Mouse (Mus musculus) natural killer cell, adult 2 months (primary cell): ENCODE measurements around the gene Lrpprc.

Experiments
- DNase-seq, 2 experiments: peaks; one replicate each; pipeline ENCODE4 v3.0.0; 2022; ENCODE audit warnings: low spot score in 2 of 2

The Lrpprc gene

DNA sequence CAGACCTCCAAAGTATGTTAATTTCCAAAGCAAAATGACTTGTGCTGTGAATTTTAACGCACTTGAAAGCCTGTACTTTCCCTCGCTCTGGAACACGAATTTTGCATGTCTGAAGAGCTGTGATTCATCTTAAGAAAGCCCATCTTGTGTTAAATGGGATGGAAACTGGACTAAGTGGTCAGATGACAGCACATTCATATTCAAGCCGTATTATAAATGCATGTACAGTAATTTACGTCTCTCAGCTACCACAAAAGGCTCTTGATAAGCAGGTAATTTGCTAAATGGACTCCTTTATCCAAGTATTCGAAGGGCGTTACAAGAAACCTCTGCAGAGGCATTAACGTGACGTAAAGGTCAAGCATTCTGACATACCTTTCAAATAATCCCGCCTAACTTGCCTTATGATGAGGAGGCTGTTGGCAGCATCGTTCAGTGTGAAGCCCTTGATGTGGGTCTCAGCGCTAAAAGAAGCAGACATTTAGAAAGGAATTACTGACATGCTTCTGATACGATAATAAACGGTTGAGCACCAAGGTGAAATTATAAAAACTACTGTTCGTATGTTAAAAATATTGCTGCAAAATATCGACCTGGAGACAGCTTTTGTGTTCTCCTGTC is 74.2 kb downstream of the Lrpprc start:
- no peak for DNase-seq

DNA sequence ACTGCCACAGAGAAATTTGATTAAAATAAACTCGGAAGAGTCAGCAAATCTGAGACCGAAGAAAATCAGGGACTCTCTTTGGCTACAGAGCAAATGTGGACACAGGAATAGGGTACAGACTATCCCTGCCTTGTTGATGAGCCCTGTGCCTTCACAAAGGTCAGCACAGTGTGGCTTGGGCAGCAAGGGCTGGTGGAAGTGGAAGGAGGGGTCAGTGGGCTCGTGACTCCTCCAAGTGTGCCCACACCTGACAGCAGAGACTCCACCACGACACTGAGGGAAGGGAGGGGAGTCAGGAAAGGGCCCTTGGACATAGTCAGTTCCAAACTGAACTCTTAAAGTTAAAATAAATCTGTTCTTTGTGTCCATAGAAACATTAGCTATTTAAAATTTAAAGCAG is 75.7 kb downstream of the Lrpprc start:
- no peak for DNase-seq

DNA sequence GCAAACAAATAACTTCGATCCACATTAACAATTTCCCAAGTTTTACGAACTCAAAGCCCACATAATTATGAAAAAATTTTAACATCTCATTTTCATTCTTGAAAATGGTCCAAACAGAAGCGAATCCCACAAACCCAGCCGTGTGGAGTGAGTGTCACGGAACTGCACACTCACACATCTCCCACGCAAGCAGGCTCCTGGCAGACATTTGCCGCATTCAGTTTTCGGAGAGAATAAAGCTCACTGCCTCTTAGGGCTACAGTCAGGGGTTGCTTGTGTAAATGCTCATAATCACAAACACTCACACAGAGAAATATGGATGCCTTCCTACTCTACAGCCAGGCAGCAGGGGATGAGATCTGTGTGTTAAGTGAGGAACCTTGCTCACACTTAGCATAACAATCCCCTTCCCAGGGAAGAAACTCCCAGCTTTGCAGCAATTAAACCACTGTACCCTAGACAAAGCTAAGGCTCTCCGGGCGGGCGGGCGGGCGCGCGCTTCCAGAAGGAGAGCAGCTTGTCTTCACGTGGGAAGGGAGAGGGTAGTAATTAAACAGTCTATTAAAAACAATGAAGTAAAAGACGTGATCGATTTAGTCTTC is 76.9 kb downstream of the Lrpprc start:
- DNase-seq = no peak

DNA sequence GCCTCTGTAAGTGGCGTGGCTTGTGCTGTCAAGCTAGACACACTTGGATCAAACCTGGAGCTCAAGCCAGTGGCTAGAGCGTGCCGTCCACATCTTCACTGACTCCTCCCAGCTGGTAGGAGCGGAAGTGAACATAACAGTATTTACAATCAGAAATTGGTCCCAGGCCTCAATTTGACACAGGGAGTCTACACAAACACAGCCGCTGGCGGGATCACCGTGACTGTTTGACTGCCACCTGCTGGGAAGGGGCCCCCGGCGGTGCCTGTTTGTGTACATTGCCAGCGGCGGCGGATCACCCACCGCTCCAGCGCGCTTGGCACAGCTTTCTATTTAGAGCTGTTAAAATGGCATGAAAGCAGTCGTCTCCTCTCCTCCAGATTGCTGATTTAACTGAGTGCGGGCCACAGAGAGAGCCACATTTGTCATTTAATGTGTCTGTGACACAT is 81.2 kb downstream of the Lrpprc start:
- no peak for DNase-seq

DNA sequence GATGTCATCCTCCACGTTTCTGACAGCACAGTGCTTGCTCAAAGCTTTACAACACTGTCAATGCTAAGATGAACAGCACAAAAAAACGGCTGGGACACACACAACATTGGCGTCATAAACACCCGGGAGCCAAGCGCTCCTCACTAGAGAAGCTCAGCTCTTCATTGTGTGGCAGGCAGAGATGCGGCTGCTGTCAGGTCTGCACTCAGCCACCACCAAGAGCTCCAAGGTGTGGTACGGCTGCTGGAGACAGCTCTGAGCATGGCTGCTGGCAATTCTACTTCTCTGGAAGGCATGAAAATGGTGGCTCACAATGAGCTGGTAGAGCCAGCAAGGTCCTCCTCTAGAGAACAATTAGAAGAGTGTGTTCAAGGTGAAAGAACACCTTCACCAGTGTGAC is 81.8 kb downstream of the Lrpprc start:
- no peak for DNase-seq

DNA sequence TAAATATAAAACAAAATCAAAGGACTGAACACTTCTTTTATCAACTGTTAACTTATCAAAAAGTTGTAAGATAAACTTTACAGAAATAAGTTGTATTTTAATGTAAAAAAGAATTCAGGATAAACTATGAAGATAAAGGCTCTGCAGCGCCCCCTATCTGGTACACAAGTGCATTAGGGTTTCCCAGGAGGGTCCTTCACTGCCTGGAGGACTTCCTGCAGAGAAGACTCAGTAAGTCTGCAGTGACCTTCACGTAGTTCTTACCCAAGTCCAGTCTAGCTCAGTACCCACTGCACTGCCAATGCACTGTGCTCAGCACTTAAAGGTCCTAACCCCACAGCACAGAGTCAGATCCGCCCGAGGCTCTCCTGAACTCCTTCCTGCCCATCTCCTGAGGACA is 83.2 kb downstream of the Lrpprc start:
- DNase-seq = no peak

DNA sequence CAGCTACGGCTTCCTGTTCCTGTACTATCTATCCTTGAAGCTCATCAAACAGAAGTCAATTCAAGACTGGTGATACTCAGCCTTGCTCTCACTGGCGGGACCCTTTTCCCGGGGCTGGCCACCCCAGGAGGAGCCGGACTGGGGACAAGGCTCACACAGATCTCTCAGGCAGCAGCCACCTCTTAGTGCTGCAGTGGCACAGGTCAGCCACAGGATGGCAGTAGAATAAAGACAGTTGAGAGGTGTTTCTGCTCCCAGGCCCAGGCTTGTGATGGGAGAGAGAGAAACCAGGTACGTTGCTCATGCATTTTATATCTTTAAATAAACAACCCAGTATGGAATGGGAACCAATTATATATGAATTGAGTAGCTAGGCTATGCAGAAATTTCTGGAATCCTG is 91.9 kb downstream of the Lrpprc start:
- peak; percentile 5 to 8 for DNase-seq

DNA sequence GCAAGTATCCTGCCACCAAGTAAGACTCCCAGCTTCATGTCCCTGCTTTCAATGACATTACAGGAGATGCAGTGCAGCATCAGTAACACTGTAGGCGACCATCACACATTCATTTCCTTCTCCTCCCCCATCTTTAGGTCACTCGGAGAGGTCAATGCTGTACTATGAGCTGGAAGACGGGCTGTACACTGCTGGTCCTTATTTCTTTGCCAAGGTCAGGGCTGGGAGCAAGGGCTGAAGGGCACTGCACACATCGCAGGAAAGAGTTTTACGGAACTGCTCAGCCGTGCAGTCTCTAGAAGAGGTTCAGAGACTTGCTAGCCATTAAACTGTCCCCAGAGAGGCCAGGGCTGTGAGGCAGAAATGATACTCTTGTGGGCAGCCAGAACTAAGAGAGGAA is 94.1 kb downstream of the Lrpprc start:
- no peak for DNase-seq

DNA sequence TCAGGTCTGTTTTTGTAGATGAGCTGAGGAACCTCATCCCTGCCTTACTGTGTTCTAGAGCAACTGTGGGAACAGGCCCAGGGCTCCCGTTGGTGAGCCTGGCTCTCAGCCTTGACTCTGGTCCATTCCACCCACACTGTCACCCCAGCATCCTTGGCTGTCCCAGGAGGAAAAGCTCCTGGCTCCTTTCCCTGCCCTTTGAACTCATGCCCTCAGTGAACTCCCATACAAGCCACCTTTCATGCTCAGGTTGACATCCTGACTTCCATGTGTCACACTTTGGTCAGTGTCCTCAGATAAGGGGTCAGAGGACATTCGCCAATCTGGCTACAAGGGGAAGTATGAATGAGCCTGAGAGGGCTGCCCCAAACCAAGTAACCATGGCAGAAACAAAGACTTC is 96.8 kb downstream of the Lrpprc start:
- DNase-seq = no peak

DNA sequence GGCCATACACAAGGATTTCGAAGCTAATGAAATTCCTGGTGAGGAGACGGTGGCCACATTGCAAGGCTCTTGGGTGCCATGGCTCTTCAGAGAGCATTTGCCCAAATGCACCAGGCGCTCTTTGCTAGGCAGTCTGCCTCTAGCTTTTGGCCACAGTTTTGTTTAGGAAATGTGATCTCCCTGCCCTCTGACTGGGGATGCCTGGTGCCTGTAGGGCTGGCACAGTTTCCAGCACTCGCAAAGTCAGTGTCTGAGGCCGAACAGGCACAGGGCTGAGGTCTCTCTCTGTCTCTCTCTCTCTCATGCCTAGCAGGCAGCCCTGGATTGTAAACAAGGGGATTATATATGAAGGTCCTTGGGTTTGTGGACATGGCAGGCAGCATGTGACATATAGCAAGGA is 100.5 kb downstream of the Lrpprc start:
- no peak for DNase-seq

DNA sequence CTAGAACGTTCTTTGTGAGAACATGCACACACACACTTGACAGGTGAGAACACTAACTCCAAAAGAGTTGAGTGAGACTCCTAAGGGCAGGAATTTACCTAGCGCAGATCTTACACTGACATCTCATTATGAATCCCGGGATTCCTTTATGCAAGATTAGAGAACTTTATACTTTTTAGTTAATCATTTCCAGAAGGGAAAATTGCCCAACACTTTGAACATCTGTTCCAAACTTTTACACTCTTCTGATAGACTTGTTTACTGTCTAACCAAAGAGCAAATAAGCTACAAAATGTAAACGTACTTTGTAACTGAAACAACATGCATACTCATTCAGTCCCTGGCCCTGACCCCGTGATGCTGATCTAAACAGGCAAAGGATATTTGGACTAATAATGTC is 101.3 kb downstream of the Lrpprc start:
- no peak for DNase-seq

DNA sequence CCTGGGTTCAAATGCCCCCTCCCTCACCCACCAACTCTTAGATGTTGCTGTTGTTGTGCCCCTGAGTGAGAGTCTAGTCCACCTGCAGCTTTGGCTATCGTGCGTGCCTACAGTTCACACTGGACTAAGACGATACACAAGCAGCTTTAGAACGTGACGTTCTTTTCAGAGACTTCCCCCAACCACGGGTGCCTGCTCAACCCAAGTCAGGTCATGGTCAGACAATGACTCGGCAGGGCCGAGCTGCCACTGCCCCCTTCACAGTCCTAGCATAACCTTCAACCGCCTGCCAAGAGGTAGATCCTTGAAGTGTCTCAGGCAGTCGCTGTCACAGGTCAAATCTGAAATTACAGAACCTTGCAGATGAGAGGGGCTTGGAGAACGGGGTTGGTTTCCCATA is 101.8 kb downstream of the Lrpprc start:
- no peak for DNase-seq

DNA sequence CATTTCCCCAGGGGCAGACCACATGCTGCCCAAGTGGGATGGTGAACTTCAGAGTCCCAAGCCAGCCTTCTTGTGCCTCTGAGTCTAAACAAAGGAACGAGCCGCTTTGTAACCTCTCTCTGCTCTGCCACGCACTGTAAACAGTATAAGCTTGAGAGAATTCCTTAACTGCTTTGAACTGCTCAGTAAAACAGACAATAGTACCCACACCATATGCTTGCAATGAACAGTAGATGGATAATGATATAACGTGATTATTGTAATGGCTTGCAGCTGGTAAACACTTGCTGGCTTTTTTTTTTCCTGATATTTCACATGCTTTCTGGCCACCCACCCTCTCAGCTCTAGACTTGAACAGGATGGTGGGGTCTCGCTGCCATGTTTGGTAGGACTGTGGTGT is 102.6 kb downstream of the Lrpprc start:
- DNase-seq = no peak

DNA sequence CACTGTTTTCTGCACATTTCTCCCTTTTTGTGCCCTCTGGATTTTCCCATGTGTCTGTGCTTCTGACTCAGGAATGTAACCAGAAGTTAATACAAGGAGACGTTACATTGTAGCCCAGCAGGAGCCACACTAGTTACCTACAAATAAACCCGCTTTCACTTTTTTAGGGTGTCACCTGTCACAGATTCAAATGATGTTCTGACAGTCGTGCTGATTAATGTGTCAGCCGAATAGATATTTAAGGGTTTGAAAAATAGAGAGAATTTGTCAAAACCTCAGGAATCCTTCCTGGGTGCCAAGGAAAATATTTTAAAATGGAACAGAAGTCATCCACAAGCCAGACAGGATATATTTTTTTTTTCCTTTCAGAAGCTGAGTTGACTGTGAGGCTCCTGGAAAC is 105.3 kb downstream of the Lrpprc start:
- DNase-seq = no peak

DNA sequence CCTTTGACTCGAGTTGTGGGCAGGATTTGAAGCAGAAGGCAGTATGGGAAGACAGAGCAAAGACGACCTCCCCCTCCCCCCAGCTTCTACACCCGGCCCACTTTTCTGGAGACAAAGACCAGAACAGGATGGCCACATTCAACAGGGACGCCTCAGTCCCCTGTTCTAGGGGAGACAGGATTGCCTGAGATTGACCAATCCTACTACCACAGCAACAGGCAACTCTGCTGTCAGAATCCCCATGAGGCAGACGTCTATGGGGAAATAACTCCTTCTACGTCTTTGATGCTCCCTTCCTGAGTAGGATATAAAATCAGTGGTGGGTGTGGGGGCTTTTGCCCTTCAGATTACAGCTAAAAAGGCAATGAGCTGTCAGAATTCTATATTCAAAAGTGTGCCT is 106.3 kb downstream of the Lrpprc start:
- DNase-seq = no peak

DNA sequence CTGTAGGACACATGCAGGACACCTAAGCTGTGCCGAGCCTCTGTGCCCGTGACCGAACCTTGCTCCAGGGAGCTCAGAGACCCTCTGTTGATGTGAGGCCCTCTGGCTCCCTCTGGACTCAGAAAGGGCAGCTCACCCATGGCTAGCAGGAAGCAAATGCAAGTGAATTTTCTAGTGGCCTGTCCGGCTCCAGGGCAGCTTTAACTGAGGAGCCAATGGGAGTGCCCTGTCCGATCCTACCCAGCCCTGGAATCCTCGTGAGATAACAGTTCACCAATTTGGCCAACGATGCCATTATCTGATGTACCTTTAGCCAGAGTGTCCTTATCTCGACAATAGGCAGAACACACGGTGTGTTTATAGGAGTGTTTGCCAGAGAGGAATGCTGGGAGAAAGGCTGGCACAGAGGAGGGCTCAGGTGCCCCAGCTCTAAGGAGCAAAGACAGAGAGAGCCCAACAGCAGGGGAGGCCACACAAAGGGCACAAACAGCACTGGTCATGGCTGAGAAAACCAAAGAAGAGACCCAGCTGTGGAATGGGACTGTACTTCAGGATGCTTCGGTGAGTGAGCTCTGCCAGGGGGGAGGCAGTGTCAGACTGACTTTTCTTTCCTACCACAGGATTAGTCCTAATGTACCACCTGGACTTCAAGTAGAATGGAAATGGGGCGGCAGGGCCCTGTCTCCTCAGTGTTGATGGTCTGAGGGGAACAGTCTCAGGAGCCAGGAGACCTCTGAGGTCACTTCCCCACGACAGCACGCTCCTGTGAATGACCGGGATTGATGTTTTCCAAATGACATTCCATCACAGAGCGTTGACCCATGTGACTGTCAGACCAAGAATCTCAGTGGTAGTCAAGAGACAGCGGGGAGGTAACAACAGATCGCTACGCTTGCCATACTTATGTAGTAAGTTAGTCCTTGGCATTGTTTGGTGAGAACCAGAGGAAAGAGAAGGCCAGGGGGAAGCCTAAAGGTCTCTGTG is 107.6 kb downstream of the Lrpprc start, which contains the start of gene Abcg5:
Abcg5 (minus strand) TSS at position 278 of the 984 bp plus-strand sequence.
- DNase-seq = no peak

DNA sequence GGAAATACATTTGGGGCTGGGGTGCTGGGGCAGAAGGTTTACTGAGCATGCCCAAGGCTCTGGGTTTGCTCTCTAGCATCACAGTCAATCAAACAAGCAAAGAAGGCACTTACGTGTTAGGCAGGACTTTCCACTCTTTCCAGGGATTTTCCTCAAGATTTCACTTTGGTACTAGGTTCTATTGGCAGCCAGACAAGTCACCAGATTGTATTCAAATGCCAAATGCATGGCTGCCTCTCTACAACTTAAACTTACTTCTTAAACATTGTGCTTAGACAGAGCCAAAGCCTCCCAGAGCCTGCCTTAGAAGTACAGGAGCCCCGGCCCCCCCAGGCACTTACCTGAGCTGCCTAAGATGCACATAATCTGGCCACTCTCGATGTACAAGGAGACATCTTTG is 108.9 kb downstream of the Lrpprc start:
- no peak for DNase-seq

DNA sequence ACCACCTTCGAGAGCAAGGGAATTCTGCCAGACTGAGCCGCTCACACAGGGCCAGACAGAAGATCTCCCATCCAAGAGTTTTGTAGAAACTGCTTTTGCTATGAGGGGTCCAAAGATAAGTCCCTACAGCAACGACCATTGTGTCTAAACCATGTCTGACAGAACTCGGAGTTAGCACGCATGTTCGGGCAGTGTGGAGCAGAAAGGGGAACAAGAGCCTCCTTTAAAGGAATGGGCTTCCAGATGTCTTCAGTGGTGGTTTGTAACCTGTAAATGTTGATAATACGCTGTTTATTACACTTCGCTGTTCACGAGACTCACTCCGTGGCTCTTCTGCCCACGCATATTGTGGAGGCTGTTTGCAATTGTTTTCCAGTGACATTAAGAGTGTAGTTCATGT is 113.0 kb downstream of the Lrpprc start:
- no peak for DNase-seq

DNA sequence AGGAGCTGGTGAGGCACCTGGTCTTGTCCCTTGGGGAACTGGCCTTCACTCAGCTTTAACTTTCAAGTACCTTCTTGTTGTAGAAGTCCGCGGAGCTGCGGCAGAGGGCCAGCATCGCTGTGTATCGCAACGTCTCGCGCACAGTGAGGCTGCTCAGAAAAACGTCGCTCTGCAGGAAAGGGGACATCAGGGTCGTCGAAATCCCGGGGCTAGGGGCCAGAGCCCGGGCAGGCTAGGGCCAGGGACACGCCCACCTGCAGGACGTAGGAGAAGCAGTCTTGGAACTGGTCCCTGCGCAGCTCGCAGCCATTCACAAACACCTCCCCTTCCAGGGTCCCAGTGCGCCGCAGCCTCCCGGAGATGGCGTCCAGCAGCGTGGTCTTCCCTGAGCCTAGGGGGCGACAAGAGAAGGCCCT is 114.6 kb downstream of the Lrpprc start, which contains the start of gene Abcg8:
Abcg8 (plus strand) TSS at position 352 of the 416 bp plus-strand sequence.
- DNase-seq = no peak

DNA sequence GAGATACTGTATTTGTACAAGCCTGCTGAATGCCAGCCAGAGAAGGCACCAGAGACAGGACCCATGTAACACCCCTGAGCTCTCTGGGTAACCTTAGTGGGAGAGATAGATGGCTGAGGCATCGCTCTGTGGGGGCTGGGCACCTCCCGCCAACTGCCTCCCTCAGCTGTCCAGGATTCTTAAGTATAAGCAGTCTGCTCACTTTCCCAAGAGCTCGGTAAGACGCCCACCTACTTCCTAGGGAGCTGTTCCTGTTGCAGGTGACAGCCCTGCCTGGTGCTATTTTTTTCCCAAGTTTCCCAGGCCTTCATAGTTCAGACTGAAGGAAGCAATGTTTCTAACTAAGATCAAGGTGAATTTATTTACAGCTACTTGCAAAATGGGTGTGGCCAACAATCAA is 115.4 kb downstream of the Lrpprc start:
- DNase-seq = no peak

DNA sequence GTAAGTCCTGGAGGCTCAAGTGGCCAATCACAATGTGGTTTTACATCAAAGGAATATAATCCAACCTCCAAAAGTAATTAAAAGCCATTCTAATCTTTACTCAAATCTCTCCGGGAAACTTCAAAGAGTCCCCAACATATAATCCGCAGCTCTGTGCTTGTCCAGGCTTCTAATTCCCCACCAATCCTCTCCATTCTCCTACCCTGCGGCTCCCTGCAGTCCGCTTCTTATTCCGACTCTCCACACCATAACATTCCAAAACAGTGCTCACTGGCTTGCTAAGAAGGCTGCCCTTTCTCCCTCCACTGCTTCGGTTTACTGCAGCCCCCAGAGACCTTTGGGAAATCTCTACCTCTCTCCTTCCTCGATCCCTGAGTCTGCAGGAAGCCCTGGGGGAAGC is 116.5 kb downstream of the Lrpprc start:
- DNase-seq = no peak
